Mouse (Mus musculus): ENCODE data around the gene Adnp. TPM values are rescaled to one million over a fixed set of nuclear protein-coding genes. Genes with fewer than 3 reads are reported as not detected.
A peak's percentile ranks its signal among the peaks of the same experiment; 100 is the strongest.

The Adnp gene
- 13.9 and 15.9 TPM in 2 replicates for polyA plus RNA-seq (2015; fragmentation: Nextera tagmentation; extraction: Ambion mirVana)

DNA sequence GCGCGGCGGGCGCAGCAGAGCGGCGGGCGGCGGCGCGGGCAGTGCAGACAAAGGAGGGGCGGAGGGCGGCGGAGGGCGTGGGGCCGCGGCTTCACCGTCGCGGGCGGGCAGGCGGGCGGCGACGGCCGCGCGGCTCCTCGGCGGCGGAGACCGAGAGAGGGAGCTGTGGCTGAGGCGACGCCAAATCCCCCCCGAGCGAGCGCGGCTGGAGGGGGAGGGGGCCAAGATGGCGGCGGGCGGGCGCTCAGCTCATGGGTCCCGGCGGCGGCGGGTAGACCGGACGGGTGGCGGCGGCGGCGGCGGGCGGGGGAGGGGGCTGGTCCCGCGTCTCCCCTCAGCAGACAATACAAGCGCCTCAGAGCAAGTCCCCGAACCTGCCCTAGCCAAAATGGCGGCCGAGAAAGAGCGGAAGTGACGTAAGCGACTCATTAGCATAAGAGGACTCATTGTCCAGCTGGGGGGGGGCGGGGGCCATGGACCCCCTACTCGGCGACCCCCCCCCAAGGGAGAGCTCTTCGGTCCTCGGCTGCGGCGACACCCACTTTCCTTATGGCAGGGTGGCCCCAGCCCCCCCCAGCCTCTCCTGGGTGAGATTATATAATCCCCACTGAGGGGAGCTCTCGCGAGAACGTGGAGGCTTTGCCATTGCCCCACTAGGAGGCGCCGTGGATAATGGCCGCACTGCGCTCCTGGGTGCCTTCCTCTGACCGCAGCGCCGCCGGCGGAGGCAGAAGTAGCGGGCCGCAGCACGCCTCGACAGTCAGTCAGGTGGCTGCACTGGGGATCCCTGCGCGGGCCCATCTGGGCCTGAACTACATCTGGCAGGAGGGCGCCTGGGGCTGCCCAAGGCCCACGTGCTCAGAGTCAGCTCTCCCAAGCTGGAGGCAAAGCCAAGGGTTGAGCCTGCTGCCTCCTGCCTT lies at the start of gene Adnp:
Adnp (minus strand) TSS at position 388 of the 920 bp plus-strand sequence.
- under 1% methylated on average over 47 of the region's 89 CpGs for WGBS
- Histone ChIP-seq H3K27ac (peak within 1 kb of the TSS; percentile 99), H3K4me3 (peak within 1 kb of the TSS; percentile 83), H3K9ac (peak within 1 kb of the TSS; percentile 100), H3K27me3 (replicated peaks) (no peaks in the 10 kb centered on the region), H3K4me2 (peak within 1 kb of the TSS; percentile 70), H3K4me1 (peaks cover 24% of the 10 kb centered on the region), H3K36me3 (replicated peaks) (peaks cover 24% of the 10 kb centered on the region), H3K9me3 (no peaks in the 10 kb centered on the region)
- ATAC-seq (replicated peaks), result peak; percentile 88

DNA sequence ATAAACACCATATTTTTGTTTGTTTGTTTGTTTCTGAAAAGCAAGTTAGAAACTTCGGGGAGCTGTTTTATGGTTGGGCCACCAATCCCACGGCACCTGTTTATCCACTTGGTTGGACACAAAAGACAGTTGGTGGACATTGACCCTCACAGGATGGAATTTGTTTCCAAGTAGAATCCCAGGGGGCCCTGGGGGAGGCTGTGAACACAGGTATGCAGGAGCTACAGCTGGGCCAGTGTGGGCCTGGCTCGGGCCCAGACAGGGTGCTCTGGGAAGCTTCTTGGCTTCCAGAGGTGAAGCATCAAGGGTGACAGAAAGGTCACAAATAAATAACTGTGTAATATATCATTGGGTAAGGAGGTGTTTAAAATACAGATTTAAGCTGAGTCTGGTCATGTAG lies 49.6 kb upstream of the Adnp start:
- WGBS, result 82% methylated on average over 3 of the region's 3 CpGs
- Histone ChIP-seq H3K27me3 (replicated peaks) (no peaks in the 10 kb centered on the region), H3K27ac (no peak overlapping the region), H3K9me3 (no peaks in the 10 kb centered on the region), H3K4me3 (no peak overlapping the region), H3K9ac (no peak overlapping the region), H3K4me1 (no peaks in the 10 kb centered on the region), H3K4me2 (no peak overlapping the region), H3K36me3 (replicated peaks) (no peaks in the 10 kb centered on the region)
- no peak for ATAC-seq (replicated peaks)

DNA sequence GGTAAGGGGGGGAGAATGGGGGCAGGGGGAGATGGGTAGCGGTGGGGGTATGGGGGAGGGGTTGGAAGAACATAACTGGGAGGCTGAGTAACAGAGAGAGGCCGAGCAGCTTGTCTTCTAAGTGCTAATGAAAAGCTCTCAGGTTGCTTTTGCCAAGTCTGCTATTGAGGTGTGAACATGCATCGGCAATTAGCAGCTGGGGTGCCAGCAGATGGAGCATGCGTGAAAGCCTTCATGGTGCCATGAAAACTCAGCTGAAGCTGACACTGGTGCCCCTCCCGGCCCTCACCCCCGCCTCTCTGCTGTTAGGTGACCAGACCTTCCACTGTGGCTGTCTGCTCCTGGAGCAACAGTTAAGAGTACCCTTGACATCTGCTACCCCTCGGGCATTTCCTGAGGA lies 46.9 kb upstream of the Adnp start:
- H3K4me1 ChIP-seq, result no peaks in the 10 kb centered on the region
- no peak overlapping the region for H3K27ac ChIP-seq
- WGBS, result 72% methylated on average over 7 of the region's 7 CpGs
- no peak for ATAC-seq (replicated peaks)
- H3K9ac ChIP-seq, result no peak overlapping the region
- H3K4me3 ChIP-seq, result no peak overlapping the region
- H3K4me2 ChIP-seq, result no peak overlapping the region
- no peaks in the 10 kb centered on the region for H3K27me3 ChIP-seq (replicated peaks)
- H3K9me3 ChIP-seq, result no peaks in the 10 kb centered on the region
- no peaks in the 10 kb centered on the region for H3K36me3 ChIP-seq (replicated peaks)

DNA sequence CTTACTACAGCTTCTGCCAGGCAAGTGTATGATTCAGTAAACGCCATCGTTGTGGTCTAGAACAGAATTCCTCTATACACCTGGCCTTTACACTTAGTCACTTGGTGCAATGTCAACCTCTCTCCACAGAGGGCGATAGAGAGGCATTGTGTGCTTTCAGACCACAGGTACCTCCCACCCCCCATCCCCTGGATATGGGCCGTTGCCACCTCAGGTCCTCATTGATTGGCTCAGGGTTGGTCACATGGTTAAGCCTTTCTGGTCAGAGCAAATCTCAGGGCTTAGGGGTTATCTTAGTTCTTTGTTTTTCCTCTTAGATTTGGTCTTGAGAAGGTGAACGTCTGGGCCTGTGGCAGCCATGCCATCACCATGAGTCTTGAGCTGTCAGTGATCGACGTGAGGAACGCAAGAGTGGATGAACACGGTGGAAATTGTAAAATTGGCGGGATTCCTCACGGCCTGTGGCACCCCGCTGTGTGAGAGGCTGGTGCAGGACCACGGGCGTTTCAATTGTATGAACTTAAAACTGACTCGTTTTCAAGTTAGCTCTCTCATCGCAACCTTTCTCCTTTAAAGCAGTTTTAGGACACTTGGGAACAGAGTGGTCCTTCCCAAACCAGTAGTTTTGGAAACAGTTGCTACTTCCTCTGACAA lies 45.9 kb upstream of the Adnp start:
- no peak overlapping the region for H3K27ac ChIP-seq
- ATAC-seq (replicated peaks), result 0 out of 2 replicates have a peak, but pooled peaks have one; percentile 59
- H3K4me3 ChIP-seq, result no peak overlapping the region
- H3K36me3 ChIP-seq (replicated peaks), result no peaks in the 10 kb centered on the region
- no peaks in the 10 kb centered on the region for H3K4me1 ChIP-seq
- no peaks in the 10 kb centered on the region for H3K27me3 ChIP-seq (replicated peaks)
- 14% methylated on average over 16 of the region's 16 CpGs for WGBS
- H3K9ac ChIP-seq, result no peak overlapping the region
- no peaks in the 10 kb centered on the region for H3K9me3 ChIP-seq
- H3K4me2 ChIP-seq, result no peak overlapping the region

- Histone ChIP-seq H3K4me1 (no peaks in the 10 kb centered on the region), H3K27ac (no peak overlapping the region), H3K4me3 (no peak overlapping the region), H3K36me3 (replicated peaks) (no peaks in the 10 kb centered on the region), H3K9ac (no peak overlapping the region), H3K9me3 (no peaks in the 10 kb centered on the region), H3K4me2 (no peak overlapping the region), H3K27me3 (replicated peaks) (no peaks in the 10 kb centered on the region)
- WGBS, result 19% methylated on average over 8 of the region's 8 CpGs
- ATAC-seq (replicated peaks), result peak; percentile 65
Observed at GRCm38 (mm10) chr2:168250270-168250669, 43.4 kb upstream of the Adnp start.

DNA sequence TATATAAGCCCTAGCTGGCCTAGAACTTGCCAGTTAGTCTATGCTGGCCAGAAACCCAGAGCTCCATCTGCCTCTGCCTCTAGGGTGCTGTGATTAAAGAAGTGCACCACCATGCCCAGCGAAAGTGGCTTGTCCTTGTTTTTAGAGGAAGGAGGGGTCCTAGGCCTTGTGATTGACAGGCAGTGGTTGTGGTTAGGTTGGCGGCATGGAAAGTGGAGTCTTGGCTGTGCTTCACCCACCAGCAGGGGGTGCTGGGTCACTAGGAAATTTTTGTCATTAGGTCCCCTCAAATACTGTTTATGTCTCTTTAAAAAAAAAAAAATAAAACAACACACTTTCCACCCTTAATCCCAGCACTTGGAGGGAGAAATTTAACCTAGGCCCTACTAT lies 41.9 kb upstream of the Adnp start:
- H3K4me1 ChIP-seq, result no peaks in the 10 kb centered on the region
- no peak overlapping the region for H3K9ac ChIP-seq
- no peak overlapping the region for H3K4me3 ChIP-seq
- no peaks in the 10 kb centered on the region for H3K27me3 ChIP-seq (replicated peaks)
- no peaks in the 10 kb centered on the region for H3K36me3 ChIP-seq (replicated peaks)
- no peak overlapping the region for H3K4me2 ChIP-seq
- no peak for ATAC-seq (replicated peaks)
- no peak overlapping the region for H3K27ac ChIP-seq
- WGBS, result 21% methylated on average over 2 of the region's 2 CpGs
- no peaks in the 10 kb centered on the region for H3K9me3 ChIP-seq

GRCm38 (mm10) chr2:168248167-168248855 lies 41.4 kb upstream of the Adnp start:
- no peak overlapping the region for H3K9ac ChIP-seq
- no peak overlapping the region for H3K4me3 ChIP-seq
- no peaks in the 10 kb centered on the region for H3K36me3 ChIP-seq (replicated peaks)
- no peak overlapping the region for H3K4me2 ChIP-seq
- ATAC-seq (replicated peaks), result no peak
- no peaks in the 10 kb centered on the region for H3K4me1 ChIP-seq
- no peak overlapping the region for H3K27ac ChIP-seq
- no peaks in the 10 kb centered on the region for H3K27me3 ChIP-seq (replicated peaks)
- 76% methylated on average over 8 of the region's 8 CpGs for WGBS
- H3K9me3 ChIP-seq, result no peaks in the 10 kb centered on the region

DNA sequence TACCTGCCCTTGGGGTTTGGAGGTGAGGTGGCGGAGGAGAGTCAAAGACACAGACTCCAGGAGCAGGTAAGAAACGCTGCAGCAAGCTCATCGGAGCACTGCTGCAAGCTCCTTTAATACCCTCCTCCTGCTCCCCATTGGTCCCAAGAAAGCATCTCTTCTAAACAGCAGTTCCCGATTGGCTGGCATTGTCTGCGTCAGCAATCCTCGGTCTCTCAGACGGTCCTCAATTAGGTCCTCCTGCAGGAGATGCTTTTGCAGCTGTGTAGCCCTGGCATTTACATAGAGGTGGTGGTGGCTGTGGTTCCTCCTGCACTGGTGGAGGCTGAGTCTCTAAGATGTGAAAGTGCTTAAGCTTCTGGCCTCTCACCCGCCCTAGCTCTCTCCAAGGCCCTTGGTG lies 38.7 kb upstream of the Adnp start:
- Histone ChIP-seq H3K4me1 (no peaks in the 10 kb centered on the region), H3K27ac (no peak overlapping the region), H3K4me2 (no peak overlapping the region), H3K4me3 (no peak overlapping the region), H3K9ac (no peak overlapping the region), H3K27me3 (replicated peaks) (no peaks in the 10 kb centered on the region), H3K36me3 (replicated peaks) (no peaks in the 10 kb centered on the region), H3K9me3 (no peaks in the 10 kb centered on the region)
- 33% methylated on average over 8 of the region's 8 CpGs for WGBS
- ATAC-seq (replicated peaks), result no peak

DNA sequence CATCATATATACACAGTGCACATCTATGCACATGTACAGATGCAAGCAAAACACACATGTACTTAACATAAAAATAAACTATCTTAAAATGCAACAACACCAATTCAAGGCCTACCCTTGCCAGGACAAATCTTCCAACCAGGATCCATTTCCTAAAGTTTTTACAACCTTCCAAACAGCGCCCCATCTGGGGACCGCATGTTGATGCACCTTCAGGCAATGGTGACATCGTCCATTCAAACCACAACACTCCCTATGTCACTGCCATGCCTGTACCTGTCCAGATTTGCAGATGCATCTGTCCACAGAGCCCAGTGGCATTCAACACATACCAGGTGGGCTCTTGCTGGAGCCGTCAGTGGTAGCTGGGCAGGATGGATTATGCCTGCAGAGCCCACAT lies 36.4 kb upstream of the Adnp start:
- 78% methylated on average over 4 of the region's 4 CpGs for WGBS
- H3K36me3 ChIP-seq (replicated peaks), result no peaks in the 10 kb centered on the region
- no peak overlapping the region for H3K9ac ChIP-seq
- no peaks in the 10 kb centered on the region for H3K27me3 ChIP-seq (replicated peaks)
- no peak overlapping the region for H3K4me3 ChIP-seq
- no peaks in the 10 kb centered on the region for H3K4me1 ChIP-seq
- H3K27ac ChIP-seq, result no peak overlapping the region
- H3K4me2 ChIP-seq, result no peak overlapping the region
- no peaks in the 10 kb centered on the region for H3K9me3 ChIP-seq
- no peak for ATAC-seq (replicated peaks)

DNA sequence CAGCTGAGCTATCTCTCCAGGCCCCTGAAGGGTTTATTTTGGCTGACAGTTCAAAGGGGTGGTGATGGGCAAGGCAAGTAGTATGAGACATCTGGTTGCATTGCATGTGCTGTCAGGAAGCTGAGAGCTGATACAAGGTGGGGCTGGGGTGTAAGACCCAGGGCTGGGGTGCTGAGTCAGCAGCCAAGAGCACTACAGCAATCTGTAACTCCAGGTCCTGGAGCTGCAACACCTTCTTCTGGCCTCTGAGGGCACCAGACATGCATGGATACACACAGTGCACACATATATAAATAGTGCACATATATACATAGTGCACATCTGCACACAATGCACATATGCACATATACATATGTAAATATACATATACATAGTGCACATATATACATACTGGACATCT lies 35.9 kb upstream of the Adnp start:
- Histone ChIP-seq H3K27ac (no peak overlapping the region), H3K4me1 (no peaks in the 10 kb centered on the region), H3K4me2 (no peak overlapping the region), H3K4me3 (no peak overlapping the region), H3K9ac (no peak overlapping the region), H3K27me3 (replicated peaks) (no peaks in the 10 kb centered on the region), H3K9me3 (no peaks in the 10 kb centered on the region), H3K36me3 (replicated peaks) (no peaks in the 10 kb centered on the region)
- ATAC-seq (replicated peaks), result no peak

- Histone ChIP-seq H3K36me3 (replicated peaks) (0 out of 2 replicates have a peak, but pooled peaks cover 3% of the 10 kb centered on the region), H3K27me3 (replicated peaks) (no peaks in the 10 kb centered on the region), H3K4me3 (no peak overlapping the region), H3K4me1 (peaks cover 4% of the 10 kb centered on the region; the same call in 1 of the 2 replicates), H3K9me3 (no peaks in the 10 kb centered on the region), H3K4me2 (no peak overlapping the region), H3K9ac (no peak overlapping the region), H3K27ac (no peak overlapping the region)
- WGBS, result 87% methylated on average over 4 of the region's 4 CpGs
- no peak for ATAC-seq (replicated peaks)
Observed at GRCm38 (mm10) chr2:168238335-168238734, 31.4 kb upstream of the Adnp start.

DNA sequence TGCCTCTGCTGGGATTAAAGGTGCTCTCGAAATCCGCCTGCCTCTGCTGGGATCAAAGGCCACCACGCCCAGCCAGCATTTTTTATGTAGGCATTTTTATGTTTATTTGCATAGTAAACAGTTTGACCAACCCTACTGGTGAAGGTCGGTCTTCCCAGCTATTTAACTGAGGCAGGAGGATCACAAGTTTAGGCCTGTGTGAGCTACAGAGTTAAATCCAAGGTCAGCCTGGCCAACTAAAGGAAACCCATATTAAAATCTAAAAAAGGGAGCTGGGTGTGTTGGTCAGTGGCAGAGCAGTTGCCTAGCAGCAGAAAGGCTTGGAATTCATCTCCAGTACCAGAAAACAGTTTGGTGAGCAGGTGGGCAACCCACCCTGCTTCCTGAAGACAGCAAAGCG lies 26.4 kb upstream of the Adnp start:
- H3K27me3 ChIP-seq (replicated peaks), result no peaks in the 10 kb centered on the region
- H3K9me3 ChIP-seq, result no peaks in the 10 kb centered on the region
- no peak overlapping the region for H3K9ac ChIP-seq
- no peak for ATAC-seq (replicated peaks)
- H3K4me2 ChIP-seq, result no peak overlapping the region
- no peak overlapping the region for H3K4me3 ChIP-seq
- no peak overlapping the region for H3K27ac ChIP-seq
- H3K4me1 ChIP-seq, result peaks cover 38% of the 10 kb centered on the region
- H3K36me3 ChIP-seq (replicated peaks), result 0 out of 2 replicates have a peak, but pooled peaks cover 3% of the 10 kb centered on the region
- 92% methylated on average over 5 of the region's 5 CpGs for WGBS

Measured in midbrain, embryonic 15.5 days (tissue).